Mouse (Mus musculus): ENCODE measurements at regions not wholly inside any gene's neighbourhood (a gene's known extent, or its start where the extent isn't known, plus 50 kb on each side); places are given as distances from the start of the nearest gene placed in this dataset.

DNA sequence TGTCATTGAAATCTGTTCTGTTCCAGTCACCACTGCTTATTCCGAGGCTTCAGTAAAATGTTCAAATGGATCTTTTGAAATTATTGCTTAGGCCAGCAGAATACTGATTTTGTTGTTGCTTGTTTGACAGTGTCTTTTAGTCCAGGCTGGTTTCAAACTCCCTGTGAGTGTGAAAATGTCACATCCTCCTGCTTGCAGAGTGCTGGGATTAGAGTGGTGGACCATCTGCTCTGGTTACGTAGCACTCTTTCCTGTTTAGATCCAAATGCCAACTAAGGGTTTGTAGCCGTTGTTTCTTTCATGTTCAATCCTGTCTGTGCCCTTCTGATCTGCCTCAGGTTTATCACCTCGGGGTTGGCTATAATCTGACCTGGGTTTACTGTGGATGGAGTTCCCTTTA, 646.2 kb upstream of the Pkn2 start:
- H3K4me1 ChIP-seq = no peaks in the 10 kb centered on the region
- no peaks in the 10 kb centered on the region for H3K9me3 ChIP-seq (replicated peaks)
- no peak overlapping the region for H3K4me3 ChIP-seq
- no peak for DNase-seq (ENCODE audit: low spot score)
- WGBS = 52% methylated on average over 4 of the region's 4 CpGs
- no peaks in the 10 kb centered on the region for H3K36me3 ChIP-seq
- no peaks in the 10 kb centered on the region for H3K27me3 ChIP-seq (ENCODE audit: low read depth, poor library complexity, severe bottlenecking)
- no peak overlapping the region for H3K27ac ChIP-seq

GRCm38 (mm10) chr3:143527274-143527673, 645.5 kb upstream of the Pkn2 start:
- Histone ChIP-seq H3K4me1 (no peaks in the 10 kb centered on the region), H3K36me3 (no peaks in the 10 kb centered on the region), H3K27me3 (ENCODE audit: low read depth, poor library complexity, severe bottlenecking) (no peaks in the 10 kb centered on the region), H3K9me3 (replicated peaks) (no peaks in the 10 kb centered on the region), H3K4me3 (no peak overlapping the region), H3K27ac (no peak overlapping the region)
- DNase-seq (ENCODE audit: low spot score) = no peak

- Histone ChIP-seq H3K36me3 (no peaks in the 10 kb centered on the region), H3K27me3 (ENCODE audit: low read depth, poor library complexity, severe bottlenecking) (no peaks in the 10 kb centered on the region), H3K4me3 (no peak overlapping the region), H3K27ac (no peak overlapping the region), H3K9me3 (replicated peaks) (no peaks in the 10 kb centered on the region), H3K4me1 (peaks cover 9% of the 10 kb centered on the region; the same call in 1 of the 2 replicates)
- 88% methylated on average over 6 of the region's 6 CpGs for WGBS
- no peak for DNase-seq (ENCODE audit: low spot score)
Measured at GRCm38 (mm10) chr3:143512517-143513249, 630.9 kb upstream of the Pkn2 start.

DNA sequence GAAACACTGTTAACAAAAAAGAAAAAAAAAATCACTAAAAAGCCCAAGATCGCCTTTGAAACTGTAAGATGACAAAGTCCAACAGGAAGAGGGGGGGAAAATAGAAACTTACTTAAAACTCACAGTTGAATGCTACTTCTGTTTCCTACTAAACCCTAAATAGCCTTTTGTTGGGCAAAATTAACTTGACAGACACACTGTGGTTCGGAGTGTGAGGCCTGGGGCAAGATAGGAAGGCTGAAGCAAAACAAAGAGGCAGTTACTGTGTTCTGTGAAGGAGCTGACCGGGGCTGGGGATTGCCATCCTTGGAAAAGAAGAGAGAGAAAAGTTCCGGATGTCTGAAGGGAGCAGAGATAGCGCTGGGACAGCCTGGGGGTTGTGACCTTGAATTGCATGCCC, 627.7 kb upstream of the Pkn2 start:
- H3K27me3 ChIP-seq (ENCODE audit: low read depth, poor library complexity, severe bottlenecking) = no peaks in the 10 kb centered on the region
- no peaks in the 10 kb centered on the region for H3K36me3 ChIP-seq
- H3K4me1 ChIP-seq = peaks cover 9% of the 10 kb centered on the region; the same call in 1 of the 2 replicates
- H3K4me3 ChIP-seq = no peak overlapping the region
- 61% methylated on average over 5 of the region's 5 CpGs for WGBS
- DNase-seq (ENCODE audit: low spot score) = no peak
- H3K27ac ChIP-seq = 0 out of 2 replicates have a peak overlapping the region, but pooled peaks have one; percentile 10
- H3K9me3 ChIP-seq (replicated peaks) = no peaks in the 10 kb centered on the region

DNA sequence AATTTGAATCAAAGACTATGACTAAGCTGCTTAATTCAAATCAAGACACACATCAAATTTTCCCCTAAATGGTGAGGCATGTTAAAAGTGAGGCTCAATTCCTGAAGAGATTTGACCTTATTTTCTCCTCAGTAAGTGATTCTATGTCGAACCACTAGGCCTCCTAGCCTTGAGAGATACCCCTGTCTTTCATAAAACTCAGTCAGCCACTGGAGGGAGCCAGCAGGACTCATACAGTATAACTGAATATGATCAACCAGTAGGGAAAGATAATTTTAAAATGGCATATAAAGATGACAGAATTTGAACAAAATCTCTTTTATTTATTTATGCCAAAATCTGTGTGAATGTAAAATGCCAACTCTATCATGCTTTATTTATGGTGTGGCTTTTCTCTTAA, 626.5 kb upstream of the Pkn2 start:
- Histone ChIP-seq H3K27me3 (ENCODE audit: low read depth, poor library complexity, severe bottlenecking) (no peaks in the 10 kb centered on the region), H3K4me3 (no peak overlapping the region), H3K36me3 (no peaks in the 10 kb centered on the region), H3K4me1 (peaks cover 9% of the 10 kb centered on the region; the same call in 1 of the 2 replicates), H3K27ac (no peak overlapping the region), H3K9me3 (replicated peaks) (no peaks in the 10 kb centered on the region)
- 82% methylated on average over 1 of the region's 1 CpGs for WGBS
- no peak for DNase-seq (ENCODE audit: low spot score)

GRCm38 (mm10) chr3:143501017-143501416, 619.2 kb upstream of the Pkn2 start:
- no peaks in the 10 kb centered on the region for H3K36me3 ChIP-seq
- 64% methylated on average over 2 of the region's 2 CpGs for WGBS
- H3K4me3 ChIP-seq = no peak overlapping the region
- no peak overlapping the region for H3K27ac ChIP-seq
- DNase-seq (ENCODE audit: low spot score) = no peak
- no peaks in the 10 kb centered on the region for H3K9me3 ChIP-seq (replicated peaks)
- H3K27me3 ChIP-seq (ENCODE audit: low read depth, poor library complexity, severe bottlenecking) = no peaks in the 10 kb centered on the region
- H3K4me1 ChIP-seq = peaks cover 3% of the 10 kb centered on the region; the same call in 1 of the 2 replicates

DNA sequence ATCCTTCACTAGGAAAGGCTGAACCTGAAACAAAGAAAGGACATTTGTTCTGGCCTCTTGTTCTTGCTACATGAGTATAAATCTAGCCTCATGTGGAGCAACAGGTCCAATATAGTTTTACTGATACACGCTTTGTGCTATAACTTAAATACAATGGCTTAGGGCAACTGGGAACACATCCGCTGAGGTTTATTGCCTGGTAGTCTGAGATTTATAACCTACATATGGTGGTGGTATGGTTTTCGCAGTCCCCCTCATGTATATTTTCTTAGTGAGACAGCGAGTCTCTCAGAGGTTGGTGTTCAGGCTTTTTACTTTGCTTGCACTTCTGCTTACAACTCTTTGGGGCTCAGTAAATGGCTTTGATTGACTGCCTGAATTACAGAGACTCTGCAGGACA, 613.6 kb upstream of the Pkn2 start:
- WGBS = 62% methylated on average over 4 of the region's 4 CpGs

DNA sequence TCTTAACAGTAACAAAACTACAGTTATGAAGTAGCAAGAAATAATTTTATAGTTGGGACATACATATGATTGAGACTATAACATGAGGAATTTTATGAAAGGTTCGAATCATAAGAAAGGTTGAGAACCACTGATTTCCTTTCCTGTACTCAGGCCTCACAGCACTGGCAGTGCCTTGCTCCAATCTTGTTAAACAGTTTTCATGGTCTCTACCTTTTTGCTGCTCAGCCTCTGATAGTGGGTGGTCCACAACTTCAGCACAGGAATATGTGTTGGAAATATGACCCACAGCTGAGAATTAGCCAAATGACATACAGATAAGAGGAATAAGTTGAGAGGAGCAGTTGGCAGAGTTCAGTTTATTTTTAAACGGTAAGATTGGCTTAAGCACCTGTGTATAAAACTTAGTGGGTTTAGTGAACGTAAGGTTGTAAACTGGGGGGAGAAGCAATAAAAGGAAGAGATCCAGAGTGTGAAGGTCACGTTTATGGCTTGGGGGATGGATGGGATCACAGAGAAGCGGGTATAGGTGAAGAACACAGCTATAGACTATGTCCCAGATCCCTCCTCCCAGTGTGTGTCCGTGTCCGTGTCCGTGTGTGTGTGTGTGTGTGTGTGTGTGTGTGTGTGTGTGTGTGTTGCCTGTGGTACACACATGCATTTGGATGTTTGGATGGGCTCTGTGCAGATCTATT, 596.3 kb upstream of the Pkn2 start:
- DNase-seq (ENCODE audit: low spot score) = no peak
- Histone ChIP-seq H3K27me3 (ENCODE audit: low read depth, poor library complexity, severe bottlenecking) (no peaks in the 10 kb centered on the region), H3K36me3 (no peaks in the 10 kb centered on the region), H3K27ac (no peak overlapping the region), H3K4me3 (no peak overlapping the region), H3K9me3 (replicated peaks) (no peaks in the 10 kb centered on the region), H3K4me1 (no peaks in the 10 kb centered on the region)
- WGBS = 71% methylated on average over 8 of the region's 8 CpGs

More for the DNA sequence above, 613.6 kb upstream of the Pkn2 start:
- Histone ChIP-seq H3K27me3 (ENCODE audit: low read depth, poor library complexity, severe bottlenecking) (no peaks in the 10 kb centered on the region), H3K4me1 (peaks cover 17% of the 10 kb centered on the region), H3K36me3 (no peaks in the 10 kb centered on the region), H3K4me3 (no peak overlapping the region), H3K9me3 (replicated peaks) (no peaks in the 10 kb centered on the region), H3K27ac (peak overlapping the region; percentile 31; the same call in 1 of the 2 replicates)
- no peak for DNase-seq (ENCODE audit: low spot score)

- no peaks in the 10 kb centered on the region for H3K4me1 ChIP-seq
- WGBS = 78% methylated on average over 5 of the region's 5 CpGs
- no peaks in the 10 kb centered on the region for H3K9me3 ChIP-seq (replicated peaks)
- H3K27ac ChIP-seq = no peak overlapping the region
- H3K36me3 ChIP-seq = no peaks in the 10 kb centered on the region
- DNase-seq (ENCODE audit: low spot score) = no peak
- no peaks in the 10 kb centered on the region for H3K27me3 ChIP-seq (ENCODE audit: low read depth, poor library complexity, severe bottlenecking)
- no peak overlapping the region for H3K4me3 ChIP-seq
Measured at GRCm38 (mm10) chr3:143475461-143475860, 593.7 kb upstream of the Pkn2 start.

- Histone ChIP-seq H3K9me3 (replicated peaks) (no peaks in the 10 kb centered on the region), H3K27me3 (ENCODE audit: low read depth, poor library complexity, severe bottlenecking) (no peaks in the 10 kb centered on the region), H3K36me3 (no peaks in the 10 kb centered on the region), H3K4me1 (no peaks in the 10 kb centered on the region), H3K4me3 (no peak overlapping the region), H3K27ac (no peak overlapping the region)
- 64% methylated on average over 7 of the region's 7 CpGs for WGBS
- no peak for DNase-seq (ENCODE audit: low spot score)
Measured at GRCm38 (mm10) chr3:143447005-143447709, 565.4 kb upstream of the Pkn2 start.

GRCm38 (mm10) chr3:143417401-143417800, 535.6 kb upstream of the Pkn2 start:
- no peaks in the 10 kb centered on the region for H3K4me1 ChIP-seq
- H3K27me3 ChIP-seq (ENCODE audit: low read depth, poor library complexity, severe bottlenecking) = no peaks in the 10 kb centered on the region
- 73% methylated on average over 6 of the region's 6 CpGs for WGBS
- no peak overlapping the region for H3K27ac ChIP-seq
- no peaks in the 10 kb centered on the region for H3K9me3 ChIP-seq (replicated peaks)
- H3K36me3 ChIP-seq = no peaks in the 10 kb centered on the region
- no peak for DNase-seq (ENCODE audit: low spot score)
- no peak overlapping the region for H3K4me3 ChIP-seq

- WGBS = 72% methylated on average over 4 of the region's 4 CpGs
- no peak for DNase-seq (ENCODE audit: low spot score)
- Histone ChIP-seq H3K4me1 (0 out of 2 replicates have a peak, but pooled peaks cover 4% of the 10 kb centered on the region), H3K9me3 (replicated peaks) (no peaks in the 10 kb centered on the region), H3K4me3 (no peak overlapping the region), H3K27me3 (ENCODE audit: low read depth, poor library complexity, severe bottlenecking) (no peaks in the 10 kb centered on the region), H3K27ac (no peak overlapping the region), H3K36me3 (no peaks in the 10 kb centered on the region)
Measured at GRCm38 (mm10) chr3:143411655-143412054, 529.9 kb upstream of the Pkn2 start.

DNA sequence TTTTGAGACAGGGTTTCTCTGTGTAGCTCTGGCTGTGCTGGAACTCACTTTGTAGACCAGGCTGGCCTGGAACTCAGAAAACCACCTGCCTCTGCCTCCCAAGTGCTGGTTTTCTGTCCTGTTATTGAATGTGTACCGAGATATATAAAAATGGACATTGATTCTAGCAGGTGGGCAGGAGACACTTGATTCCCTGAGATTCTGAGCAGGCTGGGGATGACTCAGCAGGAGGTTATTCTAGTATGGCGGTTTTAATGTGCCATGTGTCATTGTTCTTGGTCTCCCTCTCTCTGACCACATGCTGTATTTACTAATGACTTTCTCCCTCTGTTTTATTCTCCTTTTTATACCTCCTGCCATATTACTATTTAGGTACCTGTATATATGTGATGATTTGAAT, 517.2 kb upstream of the Pkn2 start:
- no peak for DNase-seq (ENCODE audit: low spot score)
- whole genome bisulfite sequencing = 84% methylated on average over 2 of the region's 2 CpGs
- no peaks in the 10 kb centered on the region for H3K27me3 ChIP-seq (ENCODE audit: low read depth, poor library complexity, severe bottlenecking)
- H3K9me3 ChIP-seq (replicated peaks) = no peaks in the 10 kb centered on the region
- no peak overlapping the region for H3K27ac ChIP-seq
- no peaks in the 10 kb centered on the region for H3K36me3 ChIP-seq
- H3K4me3 ChIP-seq = no peak overlapping the region
- H3K4me1 ChIP-seq = no peaks in the 10 kb centered on the region

Data from limb, embryonic 10.5 days (tissue).